Mouse (Mus musculus) midbrain, embryonic 15.5 days (tissue): ENCODE data around the gene Slamf7. TPM values are rescaled to one million over a fixed set of nuclear protein-coding genes. Genes with fewer than 3 reads are reported as not detected.

ENCODE experiments used
- ATAC-seq: fragments of 200-750 bp; cut with Nextera tagmentation; replicated peaks from 2 replicates; pipeline ENCODE4 v1.8.0; 2017; ENCODE audit warnings: moderate TSS enrichment
- H3K27ac ChIP-seq: fragments of 300-500 bp; sonication (generic); 2 replicates; pipeline ENCODE4 v1.5.1; 2015; ENCODE audit warnings: mild to moderate bottlenecking, inconsistent platforms
- H3K27me3 ChIP-seq: fragments of 300-500 bp; sonication (generic); replicated peaks from 2 replicates; pipeline ENCODE4 v1.6.1; 2015; ENCODE audit warnings: inconsistent platforms
- H3K36me3 ChIP-seq: fragments of 300-500 bp; sonication (generic); replicated peaks from 2 replicates; pipeline ENCODE4 v1.6.1; 2015; ENCODE audit warnings: inconsistent platforms
- H3K4me1 ChIP-seq: fragments of 300-500 bp; sonication (generic); 2 replicates; pipeline ENCODE4 v1.6.1; 2015; ENCODE audit warnings: inconsistent platforms
- H3K4me2 ChIP-seq: fragments of 300-500 bp; sonication (generic); 2 replicates; pipeline ENCODE4 v1.6.1; 2015; ENCODE audit warnings: inconsistent platforms, mild to moderate bottlenecking, moderate library complexity
- H3K4me3 ChIP-seq: fragments of 300-500 bp; sonication (generic); 2 replicates; pipeline ENCODE4 v1.5.1; 2015; ENCODE audit warnings: mild to moderate bottlenecking, inconsistent platforms
- H3K9ac ChIP-seq: fragments of 300-500 bp; sonication (generic); 2 replicates; pipeline ENCODE4 v1.6.1; 2015; ENCODE audit warnings: mild to moderate bottlenecking, inconsistent platforms
- H3K9me3 ChIP-seq: fragments of 300-500 bp; sonication (generic); 2 replicates; pipeline ENCODE4 v1.6.1; 2016; ENCODE audit warnings: inconsistent platforms
- WGBS: fragments of 180-500 bp; shearing (Covaris S2); methylation state at CpG from one replicate; pipeline ENCODE4 v1.1.7; 2015; ENCODE audit warnings: mixed read lengths; 5-methylcytosine and 5-hydroxymethylcytosine counted together
- polyA plus RNA-seq: library from polyadenylated mRNA; unstranded; fragments of >200 nt; fragmentation: Nextera tagmentation; extraction: Ambion mirVana; gene quantifications from 2 replicates; pipeline ENCODE4 v1.2.1, GENCODE M21; 2015

The Slamf7 gene
- polyA plus RNA-seq, 1 experiment from 2014 or later = not detected

DNA sequence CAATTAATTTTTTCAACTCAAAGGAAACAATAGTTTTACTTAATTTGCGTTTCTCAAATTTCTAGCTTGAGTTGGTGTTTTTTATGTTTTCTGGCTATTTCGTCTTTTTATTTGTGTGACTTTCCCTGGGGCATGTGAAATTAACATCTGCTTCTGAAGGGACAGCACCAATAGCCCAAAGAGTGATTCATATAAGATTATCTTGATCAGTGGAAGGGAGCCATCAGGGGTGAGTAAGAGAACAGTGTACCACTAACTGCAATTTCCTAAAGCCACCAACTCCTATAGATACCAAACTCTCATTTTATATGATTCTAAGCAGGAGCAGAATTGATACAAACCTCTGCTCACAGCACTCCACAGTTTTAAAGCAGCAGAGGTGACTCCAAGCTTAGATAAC is 10.9 kb upstream of the Slamf7 start:
- no peaks in the 10 kb centered on the region for H3K27me3 ChIP-seq
- H3K4me1 ChIP-seq = no peaks in the 10 kb centered on the region
- H3K4me3 ChIP-seq = no peak overlapping the region
- no peaks in the 10 kb centered on the region for H3K36me3 ChIP-seq
- no peaks in the 10 kb centered on the region for H3K9me3 ChIP-seq
- no peak overlapping the region for H3K4me2 ChIP-seq
- no peak for ATAC-seq
- no peak overlapping the region for H3K9ac ChIP-seq
- H3K27ac ChIP-seq = no peak overlapping the region
- WGBS = 95% methylated on average over 2 of the region's 2 CpGs

GRCm38 (mm10) chr1:171661482-171661881 is 8.6 kb upstream of the Slamf7 start:
- WGBS = 67% methylated on average over 2 of the region's 2 CpGs
- Histone ChIP-seq H3K27ac (no peak overlapping the region), H3K9ac (no peak overlapping the region), H3K9me3 (no peaks in the 10 kb centered on the region), H3K36me3 (no peaks in the 10 kb centered on the region), H3K4me2 (no peak overlapping the region), H3K4me3 (no peak overlapping the region), H3K4me1 (no peaks in the 10 kb centered on the region), H3K27me3 (no peaks in the 10 kb centered on the region)
- no peak for ATAC-seq

GRCm38 (mm10) chr1:171660423-171660822 is 7.6 kb upstream of the Slamf7 start:
- ATAC-seq = no peak
- 93% methylated on average over 1 of the region's 1 CpGs for WGBS
- H3K36me3 ChIP-seq = no peaks in the 10 kb centered on the region
- no peak overlapping the region for H3K9ac ChIP-seq
- H3K27me3 ChIP-seq = no peaks in the 10 kb centered on the region
- no peak overlapping the region for H3K27ac ChIP-seq
- H3K4me3 ChIP-seq = no peak overlapping the region
- H3K4me2 ChIP-seq = no peak overlapping the region
- no peaks in the 10 kb centered on the region for H3K9me3 ChIP-seq
- no peaks in the 10 kb centered on the region for H3K4me1 ChIP-seq

- Histone ChIP-seq H3K27ac (no peak overlapping the region), H3K4me3 (no peak overlapping the region), H3K36me3 (no peaks in the 10 kb centered on the region), H3K4me2 (no peak overlapping the region), H3K9ac (no peak overlapping the region), H3K4me1 (no peaks in the 10 kb centered on the region), H3K27me3 (no peaks in the 10 kb centered on the region), H3K9me3 (no peaks in the 10 kb centered on the region)
- 78% methylated on average over 5 of the region's 5 CpGs for WGBS
- ATAC-seq = no peak
Measured at GRCm38 (mm10) chr1:171658561-171658991, 5.7 kb upstream of the Slamf7 start.

DNA sequence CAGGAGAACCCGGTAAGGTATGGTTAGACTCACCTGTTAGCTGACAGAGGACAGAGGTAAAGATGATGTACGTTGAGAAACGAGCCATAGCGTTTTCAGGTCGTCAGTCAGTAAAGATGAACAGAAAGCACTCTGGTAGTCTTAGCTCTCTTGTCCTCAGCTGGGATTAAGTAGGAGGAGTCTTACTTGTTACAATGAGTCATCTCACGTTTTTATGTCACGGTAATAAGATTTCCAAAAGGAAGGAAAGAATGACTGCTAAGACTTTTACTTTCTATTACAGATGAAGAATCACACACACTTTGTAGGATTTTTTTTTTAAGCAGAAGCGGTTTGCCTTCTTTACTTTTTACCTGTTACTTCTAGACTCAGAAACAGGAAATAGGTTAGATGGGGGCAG is 4.0 kb downstream of the Slamf7 start:
- Histone ChIP-seq H3K9me3 (no peaks in the 10 kb centered on the region), H3K27me3 (no peaks in the 10 kb centered on the region), H3K9ac (no peak overlapping the region), H3K4me3 (no peak overlapping the region), H3K4me2 (no peak overlapping the region), H3K36me3 (no peaks in the 10 kb centered on the region), H3K27ac (no peak overlapping the region), H3K4me1 (no peaks in the 10 kb centered on the region)
- no peak for ATAC-seq
- WGBS = 65% methylated on average over 8 of the region's 8 CpGs

- H3K4me2 ChIP-seq = no peak overlapping the region
- H3K4me1 ChIP-seq = no peaks in the 10 kb centered on the region
- no peak for ATAC-seq
- H3K4me3 ChIP-seq = no peak overlapping the region
- no peak overlapping the region for H3K9ac ChIP-seq
- H3K27me3 ChIP-seq = no peaks in the 10 kb centered on the region
- 88% methylated on average over 5 of the region's 5 CpGs for WGBS
- H3K36me3 ChIP-seq = no peaks in the 10 kb centered on the region
- H3K27ac ChIP-seq = no peak overlapping the region
- H3K9me3 ChIP-seq = no peaks in the 10 kb centered on the region
Measured at GRCm38 (mm10) chr1:171647716-171648115, 5.1 kb downstream of the Slamf7 start.

DNA sequence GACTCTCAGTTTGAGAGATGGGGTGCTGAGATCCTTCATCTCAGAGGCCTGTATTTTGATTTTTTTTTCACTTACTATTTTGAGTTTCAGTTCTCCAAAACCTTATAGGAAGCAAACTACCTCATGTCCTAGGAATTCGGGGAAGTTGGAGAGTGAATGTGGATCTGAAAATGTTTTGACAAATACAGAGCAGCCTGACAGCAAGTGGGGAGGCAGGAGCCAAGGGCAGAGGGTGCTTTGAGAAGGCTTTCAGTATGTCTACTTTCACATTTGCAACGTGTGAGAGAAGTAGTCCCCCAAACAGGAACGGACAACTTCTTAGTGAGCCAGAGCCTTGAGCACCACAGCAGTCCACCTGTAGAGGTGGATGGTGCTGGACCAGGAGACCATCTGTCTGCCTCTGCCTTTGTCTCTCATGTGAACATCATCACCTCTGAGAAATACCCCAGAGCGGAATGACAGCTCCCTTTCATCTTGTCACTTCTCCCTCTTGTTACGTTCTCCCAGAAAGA is 6.3 kb downstream of the Slamf7 start:
- Histone ChIP-seq H3K27me3 (no peaks in the 10 kb centered on the region), H3K4me2 (no peak overlapping the region), H3K27ac (no peak overlapping the region), H3K4me3 (no peak overlapping the region), H3K9ac (no peak overlapping the region), H3K36me3 (no peaks in the 10 kb centered on the region), H3K4me1 (no peaks in the 10 kb centered on the region), H3K9me3 (no peaks in the 10 kb centered on the region)
- 78% methylated on average over 5 of the region's 5 CpGs for WGBS
- no peak for ATAC-seq

DNA sequence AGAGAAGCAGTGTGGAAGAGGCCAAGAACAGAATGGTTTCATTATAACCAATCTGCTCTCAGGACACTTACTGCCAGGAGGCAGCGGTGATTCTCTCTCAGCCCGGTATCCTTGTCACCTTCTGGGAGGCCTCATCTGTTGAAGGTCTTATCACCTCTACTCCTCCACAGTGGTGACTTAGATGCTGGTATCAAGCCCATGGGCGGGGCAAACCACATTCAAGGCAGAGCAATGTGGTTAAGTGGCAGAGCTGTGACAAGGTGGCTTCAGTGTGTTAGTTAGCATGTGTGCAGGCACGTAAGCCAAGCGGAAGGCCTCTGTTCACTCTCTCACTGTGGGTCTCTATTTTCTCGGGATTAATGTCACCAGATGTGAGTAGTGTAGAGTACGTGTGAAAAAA is 9.2 kb downstream of the Slamf7 start:
- Histone ChIP-seq H3K9ac (no peak overlapping the region), H3K4me3 (no peak overlapping the region), H3K36me3 (no peaks in the 10 kb centered on the region), H3K27me3 (no peaks in the 10 kb centered on the region), H3K27ac (no peak overlapping the region), H3K4me1 (no peaks in the 10 kb centered on the region), H3K4me2 (no peak overlapping the region), H3K9me3 (no peaks in the 10 kb centered on the region)
- 81% methylated on average over 7 of the region's 7 CpGs for WGBS
- no peak for ATAC-seq

DNA sequence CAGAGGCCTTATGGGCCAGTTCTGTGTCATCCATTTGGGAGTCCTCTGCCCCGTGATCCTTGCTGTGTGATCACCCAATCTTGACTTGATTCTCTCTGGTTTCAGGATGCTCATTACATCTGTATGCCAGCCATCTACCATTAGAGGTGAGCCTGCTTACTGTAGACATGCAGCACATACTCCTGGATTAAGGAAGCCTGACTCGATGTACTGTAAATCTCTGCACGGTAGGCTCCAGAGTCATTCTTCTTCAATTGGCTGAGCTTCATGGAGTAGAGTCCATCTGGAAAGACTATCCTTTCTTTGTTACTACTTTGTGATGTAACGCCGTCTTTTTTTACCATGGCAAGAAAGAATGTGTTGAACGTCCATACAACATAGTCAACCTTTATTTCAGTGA is 12.0 kb downstream of the Slamf7 start:
- Histone ChIP-seq H3K9ac (no peak overlapping the region), H3K4me3 (no peak overlapping the region), H3K4me2 (no peak overlapping the region), H3K4me1 (no peaks in the 10 kb centered on the region), H3K27me3 (no peaks in the 10 kb centered on the region), H3K9me3 (no peaks in the 10 kb centered on the region), H3K27ac (no peak overlapping the region), H3K36me3 (no peaks in the 10 kb centered on the region)
- no peak for ATAC-seq
- 96% methylated on average over 6 of the region's 6 CpGs for WGBS

GRCm38 (mm10) chr1:171638686-171639085 is 14.1 kb downstream of the Slamf7 start:
- Histone ChIP-seq H3K27me3 (no peaks in the 10 kb centered on the region), H3K9me3 (no peaks in the 10 kb centered on the region), H3K4me1 (no peaks in the 10 kb centered on the region), H3K9ac (no peak overlapping the region), H3K4me2 (no peak overlapping the region), H3K36me3 (no peaks in the 10 kb centered on the region), H3K4me3 (no peak overlapping the region), H3K27ac (no peak overlapping the region)
- WGBS = 69% methylated on average over 2 of the region's 2 CpGs
- no peak for ATAC-seq

GRCm38 (mm10) chr1:171637101-171637500 is 15.7 kb downstream of the Slamf7 start:
- H3K4me2 ChIP-seq = no peak overlapping the region
- 81% methylated on average over 8 of the region's 8 CpGs for WGBS
- H3K9me3 ChIP-seq = no peaks in the 10 kb centered on the region
- no peaks in the 10 kb centered on the region for H3K27me3 ChIP-seq
- no peak for ATAC-seq
- H3K27ac ChIP-seq = no peak overlapping the region
- H3K36me3 ChIP-seq = no peaks in the 10 kb centered on the region
- no peak overlapping the region for H3K4me3 ChIP-seq
- no peak overlapping the region for H3K9ac ChIP-seq
- H3K4me1 ChIP-seq = no peaks in the 10 kb centered on the region

- ATAC-seq = no peak
- no peak overlapping the region for H3K4me3 ChIP-seq
- H3K4me2 ChIP-seq = no peak overlapping the region
- no peak overlapping the region for H3K27ac ChIP-seq
- no peaks in the 10 kb centered on the region for H3K27me3 ChIP-seq
- no peaks in the 10 kb centered on the region for H3K36me3 ChIP-seq
- no peak overlapping the region for H3K9ac ChIP-seq
- WGBS = 59% methylated on average over 6 of the region's 6 CpGs
- no peaks in the 10 kb centered on the region for H3K4me1 ChIP-seq
- H3K9me3 ChIP-seq = no peaks in the 10 kb centered on the region
Measured at GRCm38 (mm10) chr1:171635696-171636095, 17.1 kb downstream of the Slamf7 start.

GRCm38 (mm10) chr1:171631447-171631846 is 21.4 kb downstream of the Slamf7 start:
- H3K4me3 ChIP-seq = no peak overlapping the region
- H3K4me1 ChIP-seq = no peaks in the 10 kb centered on the region
- H3K27me3 ChIP-seq = no peaks in the 10 kb centered on the region
- H3K27ac ChIP-seq = no peak overlapping the region
- H3K9ac ChIP-seq = no peak overlapping the region
- no peak for ATAC-seq
- H3K4me2 ChIP-seq = no peak overlapping the region
- no peaks in the 10 kb centered on the region for H3K36me3 ChIP-seq
- 77% methylated on average over 2 of the region's 2 CpGs for WGBS
- H3K9me3 ChIP-seq = no peaks in the 10 kb centered on the region
